Mouse (Mus musculus) intestine, embryonic 14.5 days (tissue): ENCODE measurements around the gene Polg2. TPM values are rescaled to one million over a fixed set of nuclear protein-coding genes. Genes with fewer than 3 reads are reported as not detected.

ENCODE experiments used
- ATAC-seq: fragments of 200-750 bp; cut with Nextera tagmentation; replicated peaks from 2 replicates; pipeline ENCODE4 v1.8.0; 2017; ENCODE audit warnings: low read depth, moderate number of reproducible peaks, moderate TSS enrichment, moderate library complexity; ENCODE audit not compliant: low FRiP score, low TSS enrichment
- DNase-seq: peaks from one replicate; pipeline ENCODE4 v3.0.0-alpha.2; 2018; ENCODE audit warnings: low spot score
- H3K27ac ChIP-seq: fragments of 300-500 bp; sonication (generic); 2 replicates; pipeline ENCODE4 v1.5.1; 2014; ENCODE audit warnings: low read depth, mild to moderate bottlenecking, control low read depth
- H3K27me3 ChIP-seq: fragments of 300-500 bp; sonication (generic); replicated peaks from 2 replicates; pipeline ENCODE4 v1.6.1; 2014; ENCODE audit warnings: low read length, control low read depth; ENCODE audit not compliant: control insufficient read depth, insufficient read depth
- H3K36me3 ChIP-seq: fragments of 300-500 bp; sonication (generic); 2 replicates; pipeline ENCODE4 v1.6.1; 2014; ENCODE audit warnings: low read length, control low read depth; ENCODE audit not compliant: control insufficient read depth, insufficient read depth
- H3K4me1 ChIP-seq: fragments of 300-500 bp; sonication (generic); replicated peaks from 2 replicates; pipeline ENCODE4 v1.6.1; 2014; ENCODE audit warnings: low read length, control low read depth, mixed read lengths; ENCODE audit not compliant: control insufficient read depth, insufficient read depth
- H3K4me2 ChIP-seq: fragments of 300-500 bp; sonication (generic); 2 replicates; pipeline ENCODE4 v1.6.1; 2014; ENCODE audit warnings: low read length
- H3K4me3 ChIP-seq: fragments of 300-500 bp; sonication (generic); 2 replicates; pipeline ENCODE4 v1.5.1; 2014; ENCODE audit warnings: low read depth, low read length, control low read depth, mixed read lengths
- H3K9ac ChIP-seq: fragments of 300-500 bp; sonication (generic); 2 replicates; pipeline ENCODE4 v1.6.1; 2014; ENCODE audit warnings: mild to moderate bottlenecking, low read length
- H3K9me3 ChIP-seq: fragments of 300-500 bp; sonication (generic); 2 replicates; pipeline ENCODE4 v1.6.1; 2016; ENCODE audit warnings: low read length, control low read depth; ENCODE audit not compliant: control insufficient read depth
- WGBS: fragments of 180-500 bp; shearing (Covaris S2); extraction: QIAGEN DNeasy Blood & Tissue Kit; methylation state at CpG from one replicate; pipeline ENCODE4 v1.1.7; 2014; 5-methylcytosine and 5-hydroxymethylcytosine counted together
- polyA plus RNA-seq: library from polyadenylated mRNA; unstranded; fragments of >200 nt; fragmentation: Nextera tagmentation; extraction: Ambion mirVana; gene quantifications from 2 replicates; pipeline ENCODE4 v1.2.1, GENCODE M21; 2014

The Polg2 gene
- 11.5 and 13.5 TPM in 2 replicates for polyA plus RNA-seq

DNA sequence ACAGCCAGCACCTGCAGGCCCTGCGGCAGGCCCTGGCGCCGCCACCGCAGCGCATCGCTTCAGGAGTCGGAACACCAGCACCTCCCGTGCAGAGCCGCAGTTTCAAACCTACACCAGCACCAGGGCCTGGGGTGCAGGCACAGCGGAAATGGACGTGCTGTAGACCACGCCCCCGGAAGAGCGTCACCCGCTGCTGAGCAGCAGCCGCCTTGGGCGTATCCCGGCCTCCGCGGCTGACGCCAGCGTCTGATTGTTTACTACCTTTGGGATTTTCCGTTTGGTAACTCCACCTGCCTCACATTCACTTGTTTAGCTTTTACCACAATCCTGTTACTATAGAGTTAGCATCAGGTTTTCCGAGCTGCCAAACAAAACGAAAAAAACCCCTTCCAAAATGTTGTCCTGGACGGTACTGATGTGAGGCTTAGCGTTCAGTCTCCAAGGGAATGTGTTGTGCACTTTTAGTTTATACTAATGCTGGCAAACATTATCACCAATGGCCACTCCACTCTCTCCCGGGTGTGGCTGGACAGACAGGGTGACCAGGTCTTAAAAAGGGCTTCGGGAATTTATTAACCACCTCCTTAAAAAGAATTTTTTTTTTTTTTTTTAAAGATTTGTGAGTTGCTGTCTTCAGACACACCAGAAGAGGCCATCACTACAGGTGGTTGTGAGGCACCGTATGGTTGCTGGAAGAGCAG lies at the start of gene Polg2:
Gene Polg2 (minus strand): TSS at position 150 of the 701 bp plus-strand sequence.
- H3K4me2 ChIP-seq, result peak within 1 kb of the TSS; percentile 68
- H3K9ac ChIP-seq, result peak within 1 kb of the TSS; percentile 89
- peak within 1 kb of the TSS; percentile 95 for H3K27ac ChIP-seq
- peaks cover 66% of the 10 kb centered on the region for H3K36me3 ChIP-seq
- peak; percentile 94 for DNase-seq
- H3K4me3 ChIP-seq, result peak within 1 kb of the TSS; percentile 74
- 2% methylated on average over 30 of the region's 30 CpGs for WGBS
- no peaks in the 10 kb centered on the region for H3K27me3 ChIP-seq
- no peaks in the 10 kb centered on the region for H3K9me3 ChIP-seq
- peaks cover 10% of the 10 kb centered on the region for H3K4me1 ChIP-seq
- ATAC-seq, result peak; percentile 97

DNA sequence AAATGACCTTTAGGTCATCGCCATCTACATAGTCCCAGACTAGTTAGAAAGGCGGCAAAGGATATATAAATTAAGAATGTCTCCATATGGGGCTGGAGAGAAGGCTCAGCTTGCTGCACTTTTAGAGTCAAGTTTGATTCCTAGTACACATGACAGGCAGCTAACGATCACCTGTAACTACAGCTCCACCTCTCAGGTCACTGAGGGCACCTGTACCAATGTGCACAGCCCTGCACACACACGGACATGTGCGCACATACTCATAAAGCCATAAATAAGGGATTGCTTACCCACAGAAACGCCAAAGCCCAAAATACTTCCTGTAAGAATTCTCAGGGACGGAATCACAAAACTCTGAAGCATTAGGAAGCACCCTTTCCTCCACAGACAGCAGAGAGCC lies 48.7 kb upstream of the Polg2 start:
- Histone ChIP-seq H3K4me3 (no peak overlapping the region), H3K27me3 (no peaks in the 10 kb centered on the region), H3K4me2 (no peak overlapping the region), H3K4me1 (no peaks in the 10 kb centered on the region), H3K9me3 (no peaks in the 10 kb centered on the region), H3K9ac (no peak overlapping the region), H3K36me3 (peaks cover 74% of the 10 kb centered on the region), H3K27ac (no peak overlapping the region)
- DNase-seq, result no peak
- 89% methylated on average over 7 of the region's 7 CpGs for WGBS
- no peak for ATAC-seq

DNA sequence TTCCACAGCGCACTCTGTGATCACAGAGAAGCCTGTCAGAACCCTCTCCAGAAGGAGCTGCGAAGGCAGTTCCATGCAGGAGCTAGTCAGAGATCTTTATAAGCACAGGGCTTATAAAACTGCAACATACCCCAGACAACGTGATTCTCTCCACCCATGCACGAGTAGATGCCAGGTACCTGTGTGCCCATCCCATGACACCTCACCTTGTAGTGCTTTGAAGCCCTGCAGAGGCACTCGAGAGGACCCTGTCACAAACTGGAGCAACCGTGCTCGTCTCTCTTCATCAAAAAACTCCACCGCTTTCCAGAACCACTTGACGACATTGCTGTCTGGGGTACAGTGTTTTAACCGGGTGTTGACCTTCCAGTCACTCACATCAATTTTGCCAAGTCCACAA lies 45.1 kb upstream of the Polg2 start:
- WGBS, result 93% methylated on average over 10 of the region's 10 CpGs
- H3K4me2 ChIP-seq, result no peak overlapping the region
- ATAC-seq (no peak), DNase-seq (no peak)
- no peaks in the 10 kb centered on the region for H3K27me3 ChIP-seq
- no peaks in the 10 kb centered on the region for H3K9me3 ChIP-seq
- no peak overlapping the region for H3K9ac ChIP-seq
- H3K36me3 ChIP-seq, result peaks cover 76% of the 10 kb centered on the region
- no peak overlapping the region for H3K27ac ChIP-seq
- H3K4me3 ChIP-seq, result no peak overlapping the region
- no peaks in the 10 kb centered on the region for H3K4me1 ChIP-seq

DNA sequence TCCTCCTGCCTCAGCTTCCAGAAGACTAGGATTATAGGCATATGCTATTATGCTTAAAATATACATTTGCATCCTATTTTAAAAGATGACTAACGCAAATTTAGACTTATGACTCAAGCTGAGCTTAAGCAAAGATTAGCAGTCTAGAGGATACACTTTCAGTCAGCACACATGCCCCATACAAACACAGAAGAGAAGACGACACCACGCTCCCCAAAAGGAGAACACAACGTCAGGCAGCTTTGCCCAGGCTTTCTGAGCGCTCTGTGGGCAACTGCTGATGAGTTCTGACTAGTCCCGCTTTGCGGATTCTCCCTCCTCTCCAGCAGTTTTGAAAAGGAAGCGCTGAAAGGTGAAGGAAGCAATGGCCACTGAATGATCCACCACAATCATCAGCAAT lies 44.4 kb upstream of the Polg2 start:
- Histone ChIP-seq H3K4me2 (no peak overlapping the region), H3K9me3 (no peaks in the 10 kb centered on the region), H3K27me3 (no peaks in the 10 kb centered on the region), H3K4me1 (peaks cover 2% of the 10 kb centered on the region; the same call in 1 of the 2 replicates), H3K27ac (no peak overlapping the region), H3K4me3 (no peak overlapping the region), H3K9ac (no peak overlapping the region), H3K36me3 (peaks cover 81% of the 10 kb centered on the region)
- no peak for ATAC-seq
- 93% methylated on average over 8 of the region's 8 CpGs for WGBS
- no peak for DNase-seq

DNA sequence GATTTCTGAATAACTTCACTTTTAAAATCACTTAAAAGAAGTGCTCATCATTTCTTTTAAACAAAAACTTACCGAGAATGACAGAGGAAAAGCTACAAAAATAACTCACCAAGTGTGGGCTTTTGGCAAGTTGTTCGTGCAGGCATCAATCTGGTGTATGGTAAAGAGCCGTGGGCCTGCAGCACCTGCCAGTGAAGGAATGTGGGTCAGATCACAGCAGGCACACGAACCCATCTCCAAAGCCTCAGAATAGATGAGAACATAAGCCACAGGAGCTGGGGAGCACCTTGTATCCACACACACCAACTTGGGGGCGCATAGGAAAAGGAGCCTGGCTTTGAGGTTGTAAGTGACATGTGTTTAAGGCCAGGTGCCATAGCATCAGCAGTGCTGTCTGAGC lies 43.6 kb upstream of the Polg2 start:
- Histone ChIP-seq H3K9ac (no peak overlapping the region), H3K4me2 (no peak overlapping the region), H3K4me3 (no peak overlapping the region), H3K27me3 (no peaks in the 10 kb centered on the region), H3K4me1 (peaks cover 10% of the 10 kb centered on the region), H3K9me3 (no peaks in the 10 kb centered on the region), H3K36me3 (peaks cover 79% of the 10 kb centered on the region), H3K27ac (no peak overlapping the region)
- ATAC-seq (no peak), DNase-seq (no peak)
- 89% methylated on average over 5 of the region's 5 CpGs for WGBS

DNA sequence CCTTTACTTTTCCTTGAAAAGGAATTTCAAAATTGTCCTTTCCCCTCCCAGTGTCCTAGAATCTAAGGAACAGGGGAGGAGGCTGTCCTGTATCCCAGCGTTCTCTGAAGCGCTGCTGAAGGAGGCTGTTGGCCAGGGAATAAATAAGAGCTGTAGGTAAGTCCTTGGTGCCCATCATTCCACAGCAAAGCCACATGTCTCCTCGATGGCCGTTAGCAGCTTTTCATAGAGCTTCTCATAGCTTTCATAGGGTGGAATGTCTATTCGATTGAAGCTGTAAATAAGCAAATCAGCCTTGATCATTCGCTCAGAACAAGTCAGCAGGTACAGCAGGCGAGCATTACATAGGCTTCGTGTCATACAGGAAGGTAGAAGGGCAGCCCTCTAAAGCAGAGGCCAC lies 43.2 kb upstream of the Polg2 start:
- DNase-seq, result no peak
- peaks cover 79% of the 10 kb centered on the region for H3K36me3 ChIP-seq
- no peaks in the 10 kb centered on the region for H3K9me3 ChIP-seq
- H3K27me3 ChIP-seq, result no peaks in the 10 kb centered on the region
- no peak overlapping the region for H3K27ac ChIP-seq
- WGBS, result 88% methylated on average over 8 of the region's 8 CpGs
- no peak for ATAC-seq
- no peak overlapping the region for H3K4me3 ChIP-seq
- H3K4me1 ChIP-seq, result peaks cover 11% of the 10 kb centered on the region
- H3K9ac ChIP-seq, result no peak overlapping the region
- H3K4me2 ChIP-seq, result no peak overlapping the region

DNA sequence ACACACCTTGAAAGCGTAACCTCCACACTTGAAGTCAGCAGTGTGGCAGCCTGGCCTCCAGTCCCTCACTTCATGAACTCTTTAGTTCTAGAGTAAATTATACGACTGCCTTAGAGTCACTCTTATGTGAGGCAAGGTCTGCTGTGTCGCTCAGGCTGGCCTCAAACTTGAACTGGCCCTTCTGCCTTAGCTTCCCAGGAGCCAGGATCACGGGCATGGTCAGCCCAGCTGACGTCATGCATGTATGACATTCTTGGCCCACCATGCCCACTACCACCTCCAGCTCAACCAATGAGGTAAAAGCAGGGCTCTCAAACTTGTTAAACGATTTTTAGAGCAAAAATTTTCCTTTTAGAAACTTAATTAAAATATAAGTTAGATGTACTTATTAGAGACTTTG lies 42.1 kb upstream of the Polg2 start:
- DNase-seq (no peak), ATAC-seq (no peak)
- Histone ChIP-seq H3K36me3 (peaks cover 80% of the 10 kb centered on the region), H3K4me3 (no peak overlapping the region), H3K27me3 (no peaks in the 10 kb centered on the region), H3K4me1 (peaks cover 11% of the 10 kb centered on the region), H3K9me3 (no peaks in the 10 kb centered on the region), H3K27ac (no peak overlapping the region), H3K4me2 (no peak overlapping the region), H3K9ac (no peak overlapping the region)
- 85% methylated on average over 6 of the region's 6 CpGs for WGBS

DNA sequence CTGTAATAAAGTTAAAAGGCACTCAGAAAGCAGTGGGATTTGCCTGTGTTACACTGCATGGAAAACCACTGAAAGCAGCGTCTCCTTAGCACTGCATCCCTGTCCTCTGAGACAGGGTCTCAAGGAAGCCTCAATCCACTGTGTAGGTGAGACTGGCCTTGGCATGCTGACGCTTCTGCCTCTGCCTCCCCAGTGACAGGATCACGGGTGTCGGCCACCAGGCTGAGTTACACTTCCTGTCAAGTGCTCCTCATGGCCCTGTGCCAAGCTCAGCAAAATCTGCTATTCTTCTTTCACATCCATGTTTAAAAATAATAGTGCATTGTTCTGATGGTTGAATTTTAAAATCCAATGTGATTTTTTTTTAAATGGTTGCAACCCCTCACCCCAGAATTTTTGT lies 41.6 kb upstream of the Polg2 start:
- ATAC-seq (no peak), DNase-seq (no peak)
- WGBS, result 54% methylated on average over 4 of the region's 4 CpGs
- no peaks in the 10 kb centered on the region for H3K9me3 ChIP-seq
- no peaks in the 10 kb centered on the region for H3K27me3 ChIP-seq
- no peak overlapping the region for H3K9ac ChIP-seq
- H3K4me3 ChIP-seq, result no peak overlapping the region
- H3K27ac ChIP-seq, result no peak overlapping the region
- H3K36me3 ChIP-seq, result peaks cover 80% of the 10 kb centered on the region
- H3K4me1 ChIP-seq, result peaks cover 11% of the 10 kb centered on the region
- H3K4me2 ChIP-seq, result no peak overlapping the region

DNA sequence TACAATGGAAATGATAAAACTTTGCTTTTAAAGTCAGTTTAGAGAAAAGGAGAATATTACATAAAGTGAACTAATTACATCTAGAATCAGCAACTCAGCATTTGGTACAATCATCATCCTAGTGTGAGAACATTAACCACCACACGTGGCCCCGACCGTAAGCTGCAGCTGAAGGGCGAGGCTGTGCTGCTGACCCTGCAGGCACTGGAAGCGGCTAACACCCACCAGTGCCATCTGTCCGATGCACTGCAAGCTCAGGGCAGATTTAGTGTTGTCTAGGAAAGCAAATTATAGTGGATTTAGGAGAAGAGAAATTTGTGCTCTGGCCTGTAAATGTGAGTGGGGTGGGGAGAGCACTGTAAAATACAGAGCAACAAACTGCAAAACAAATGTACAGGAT lies 40.9 kb upstream of the Polg2 start:
- H3K4me1 ChIP-seq, result peaks cover 11% of the 10 kb centered on the region
- H3K4me2 ChIP-seq, result no peak overlapping the region
- ATAC-seq (no peak), DNase-seq (no peak)
- no peaks in the 10 kb centered on the region for H3K9me3 ChIP-seq
- H3K27me3 ChIP-seq, result no peaks in the 10 kb centered on the region
- 80% methylated on average over 6 of the region's 6 CpGs for WGBS
- H3K27ac ChIP-seq, result no peak overlapping the region
- no peak overlapping the region for H3K4me3 ChIP-seq
- no peak overlapping the region for H3K9ac ChIP-seq
- H3K36me3 ChIP-seq, result peaks cover 85% of the 10 kb centered on the region
